Mouse (Mus musculus) heart, embryonic 11.5 days (tissue): ENCODE measurements at regions not wholly inside any gene's neighbourhood (a gene's known extent, or its start where the extent isn't known, plus 50 kb on each side); places are given as distances from the start of the nearest gene placed in this dataset.

Experiments
- ATAC-seq: fragments of 200-750 bp; cut with Nextera tagmentation; replicated peaks from 2 replicates; pipeline ENCODE4 v1.8.0; 2017; ENCODE audit warnings: moderate library complexity; ENCODE audit not compliant: insufficient number of reproducible peaks, low FRiP score, low TSS enrichment
- H3K27ac ChIP-seq: fragments of 300-500 bp; sonication (generic); 2 replicates; pipeline ENCODE4 v1.5.1; 2014; ENCODE audit warnings: mild to moderate bottlenecking, low read depth, low read length
- H3K27me3 ChIP-seq: fragments of 300-500 bp; sonication (generic); 2 replicates; pipeline ENCODE4 v1.6.1; 2014; ENCODE audit warnings: mild to moderate bottlenecking, low read length, mixed read lengths; ENCODE audit not compliant: control insufficient read depth, insufficient read depth
- H3K36me3 ChIP-seq: fragments of 300-500 bp; sonication (generic); 2 replicates; pipeline ENCODE4 v1.6.1; 2014; ENCODE audit warnings: mild to moderate bottlenecking, low read length, moderate library complexity, mixed read lengths; ENCODE audit not compliant: control insufficient read depth, insufficient read depth
- H3K4me1 ChIP-seq: fragments of 300-500 bp; sonication (generic); 2 replicates; pipeline ENCODE4 v1.6.1; 2014; ENCODE audit warnings: low read length; ENCODE audit not compliant: control insufficient read depth, insufficient read depth
- H3K4me2 ChIP-seq: fragments of 300-500 bp; sonication (generic); 2 replicates; pipeline ENCODE4 v1.6.1; 2014; ENCODE audit warnings: mild to moderate bottlenecking, moderate library complexity
- H3K4me3 ChIP-seq: fragments of 300-500 bp; sonication (generic); 2 replicates; pipeline ENCODE4 v1.5.1; 2014; ENCODE audit warnings: low read depth, low read length
- H3K9ac ChIP-seq: fragments of 300-500 bp; sonication (generic); 2 replicates; pipeline ENCODE4 v1.6.1; 2014; ENCODE audit warnings: mild to moderate bottlenecking, low read depth, low read length, moderate library complexity
- H3K9me3 ChIP-seq: fragments of 300-500 bp; sonication (generic); replicated peaks from 2 replicates; pipeline ENCODE4 v1.6.1; 2016; ENCODE audit warnings: low read length; ENCODE audit not compliant: control insufficient read depth
- WGBS: fragments of 180-500 bp; shearing (Covaris S2); extraction: QIAGEN DNeasy Blood & Tissue Kit; methylation state at CpG from one replicate; pipeline ENCODE4 v1.1.7; 2014; ENCODE audit not compliant: insufficient replicate concordance; 5-methylcytosine and 5-hydroxymethylcytosine counted together

GRCm38 (mm10) chr4:152788431-152788830 is 310.8 kb upstream of the Kcnab2 start:
- Histone ChIP-seq H3K27ac (no peak overlapping the region), H3K9ac (no peak overlapping the region), H3K4me2 (no peak overlapping the region), H3K9me3 (peaks cover 5% of the 10 kb centered on the region), H3K36me3 (no peaks in the 10 kb centered on the region), H3K4me1 (no peaks in the 10 kb centered on the region), H3K4me3 (no peak overlapping the region), H3K27me3 (no peaks in the 10 kb centered on the region)
- no peak for ATAC-seq
- whole genome bisulfite sequencing: 79% methylated on average over 7 of the region's 7 CpGs

DNA sequence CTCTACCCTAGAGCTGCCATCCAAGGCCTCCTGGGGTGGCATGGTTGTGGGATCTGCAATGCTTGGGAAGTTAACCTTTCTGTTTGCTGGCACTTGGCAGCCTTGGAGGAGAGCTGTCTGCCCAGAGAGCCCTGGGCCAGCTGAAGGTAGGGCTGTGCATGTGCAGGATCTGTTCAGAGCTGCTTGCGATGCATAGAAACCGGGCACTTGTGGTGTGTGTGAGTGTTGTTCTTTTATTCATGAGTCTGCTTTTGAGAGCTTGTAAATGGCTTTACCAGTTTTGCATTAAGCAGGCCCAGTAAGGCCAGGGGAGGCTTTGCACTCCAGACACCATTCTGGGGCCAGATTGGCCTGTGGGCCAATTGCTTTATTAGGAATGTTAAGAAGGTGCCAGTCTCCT is 307.3 kb upstream of the Kcnab2 start:
- no peak overlapping the region for H3K9ac ChIP-seq
- WGBS: 86% methylated on average over 2 of the region's 2 CpGs

DNA sequence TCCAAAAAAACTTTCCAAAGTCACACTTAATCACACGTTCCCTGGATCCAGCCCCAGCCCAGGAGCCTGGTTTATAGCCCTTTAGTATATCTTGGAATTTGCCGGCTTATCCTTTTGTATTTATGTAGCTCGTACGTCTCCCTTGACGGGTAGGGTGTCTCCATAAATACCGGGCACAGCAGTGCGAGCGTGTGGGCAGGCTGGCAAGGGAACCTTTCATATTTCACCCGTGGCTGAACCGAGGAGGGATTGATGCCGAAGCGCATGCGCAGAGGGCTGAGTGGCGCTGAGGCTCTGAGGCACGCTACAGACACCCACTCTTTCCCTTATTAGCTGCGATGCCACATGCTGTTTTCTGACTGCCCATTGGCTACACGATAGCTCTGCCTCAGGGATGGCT is 301.9 kb upstream of the Kcnab2 start:
- WGBS: 83% methylated on average over 17 of the region's 17 CpGs
- Histone ChIP-seq H3K4me3 (no peak overlapping the region), H3K4me1 (no peaks in the 10 kb centered on the region), H3K4me2 (no peak overlapping the region), H3K9me3 (no peaks in the 10 kb centered on the region), H3K9ac (no peak overlapping the region), H3K36me3 (no peaks in the 10 kb centered on the region), H3K27me3 (no peaks in the 10 kb centered on the region), H3K27ac (no peak overlapping the region)
- ATAC-seq: no peak

More for the DNA sequence above, 307.3 kb upstream of the Kcnab2 start:
- Histone ChIP-seq H3K36me3 (no peaks in the 10 kb centered on the region), H3K9me3 (no peaks in the 10 kb centered on the region; the same call in 1 of the 2 replicates), H3K4me3 (no peak overlapping the region), H3K27me3 (no peaks in the 10 kb centered on the region), H3K27ac (no peak overlapping the region), H3K4me1 (no peaks in the 10 kb centered on the region), H3K4me2 (no peak overlapping the region)
- no peak for ATAC-seq

DNA sequence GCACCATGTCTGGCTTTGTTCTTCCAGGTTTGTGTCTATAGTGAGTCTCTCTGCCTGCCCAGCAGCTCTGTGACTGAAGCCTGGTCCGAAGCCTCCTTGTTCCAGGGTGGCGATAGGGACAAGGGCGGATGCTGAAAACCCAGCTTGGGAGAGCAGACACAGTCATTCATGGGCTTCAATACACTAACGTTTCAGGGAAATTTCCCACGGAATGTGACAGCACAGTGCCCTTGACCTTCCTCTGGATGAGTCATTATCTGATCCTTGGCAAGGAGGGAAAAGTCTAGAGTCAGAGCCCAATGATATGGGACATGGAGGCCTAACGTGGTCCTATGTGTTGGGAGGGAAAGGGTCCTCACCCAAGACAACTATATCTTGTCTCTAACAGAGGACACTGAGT is 298.1 kb upstream of the Kcnab2 start:
- ATAC-seq: no peak
- H3K27ac ChIP-seq: no peak overlapping the region
- H3K4me2 ChIP-seq: no peak overlapping the region
- H3K9me3 ChIP-seq: no peaks in the 10 kb centered on the region
- H3K9ac ChIP-seq: no peak overlapping the region
- 71% methylated on average over 6 of the region's 6 CpGs for WGBS
- no peaks in the 10 kb centered on the region for H3K27me3 ChIP-seq
- H3K36me3 ChIP-seq: no peaks in the 10 kb centered on the region
- no peaks in the 10 kb centered on the region for H3K4me1 ChIP-seq
- no peak overlapping the region for H3K4me3 ChIP-seq

DNA sequence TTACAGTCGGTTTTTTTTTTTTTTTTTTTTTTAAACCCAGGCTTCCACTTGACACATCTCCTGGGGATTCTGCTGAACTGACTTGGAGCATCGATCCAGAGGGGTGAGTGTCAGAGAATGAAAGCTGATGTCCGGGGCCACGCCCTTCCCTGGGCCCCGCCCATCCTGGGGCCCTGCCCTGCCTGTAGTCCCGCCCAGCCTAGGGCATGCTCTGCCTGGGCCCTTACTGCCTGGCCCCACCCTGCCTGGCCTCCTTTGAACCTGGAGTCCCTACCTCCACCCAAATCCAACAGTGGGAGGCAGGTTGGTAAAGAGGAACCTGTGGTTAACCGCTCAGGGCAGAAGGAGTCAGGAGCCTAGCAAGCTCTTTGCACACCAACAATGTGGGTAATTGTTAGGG is 293.7 kb upstream of the Kcnab2 start:
- Histone ChIP-seq H3K9me3 (peaks cover 6% of the 10 kb centered on the region; the same call in 1 of the 2 replicates), H3K27ac (no peak overlapping the region), H3K4me1 (no peaks in the 10 kb centered on the region), H3K4me3 (no peak overlapping the region), H3K9ac (no peak overlapping the region), H3K27me3 (no peaks in the 10 kb centered on the region), H3K36me3 (no peaks in the 10 kb centered on the region), H3K4me2 (no peak overlapping the region)
- ATAC-seq: no peak; the same call in 1 of the 2 replicates
- 78% methylated on average over 7 of the region's 7 CpGs for WGBS

DNA sequence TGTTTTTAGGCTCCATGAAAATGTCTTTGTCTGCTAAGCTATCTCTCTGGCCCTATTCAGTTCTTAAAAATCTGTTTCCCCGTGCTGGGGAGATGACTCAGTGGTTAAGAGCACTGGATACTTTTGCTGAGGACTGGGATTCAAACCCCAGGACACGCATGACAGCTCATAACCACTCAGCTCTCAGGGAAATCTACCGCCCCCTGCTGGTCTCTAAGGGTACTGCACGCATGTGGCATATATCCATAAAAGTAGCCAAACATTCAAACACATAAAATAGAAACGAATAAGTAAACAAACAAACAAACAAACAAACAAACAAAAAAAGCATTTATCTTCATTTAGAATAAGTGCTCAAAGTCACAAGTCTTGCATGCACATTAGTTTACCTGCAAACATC is 289.7 kb upstream of the Kcnab2 start:
- 74% methylated on average over 5 of the region's 5 CpGs for WGBS
- Histone ChIP-seq H3K4me1 (no peaks in the 10 kb centered on the region), H3K36me3 (no peaks in the 10 kb centered on the region), H3K4me3 (no peak overlapping the region), H3K27ac (no peak overlapping the region), H3K9me3 (peaks cover 11% of the 10 kb centered on the region; the same call in 1 of the 2 replicates), H3K4me2 (no peak overlapping the region), H3K9ac (no peak overlapping the region), H3K27me3 (no peaks in the 10 kb centered on the region)
- no peak for ATAC-seq

DNA sequence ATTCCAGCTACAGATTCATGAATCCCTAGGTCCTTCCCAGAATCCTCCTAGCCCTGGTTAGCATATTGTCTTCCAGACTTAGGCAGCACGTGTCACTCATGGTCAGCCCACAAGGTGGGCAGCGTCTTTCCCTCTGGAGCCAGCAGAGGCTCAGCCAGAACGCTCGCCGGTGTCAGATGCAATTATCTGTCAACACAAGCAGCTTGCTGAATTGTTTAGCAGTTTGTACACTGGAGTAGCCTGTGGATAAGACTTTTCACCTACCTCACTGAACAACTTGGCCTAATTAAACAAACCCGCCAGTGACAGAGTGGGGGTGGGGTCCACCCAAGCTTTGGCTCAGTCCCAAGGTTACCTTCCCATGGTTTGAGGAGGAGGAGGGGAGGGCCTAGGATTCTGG is 285.4 kb upstream of the Kcnab2 start:
- H3K27ac ChIP-seq: no peak overlapping the region
- no peaks in the 10 kb centered on the region for H3K4me1 ChIP-seq
- no peak overlapping the region for H3K4me2 ChIP-seq
- H3K9me3 ChIP-seq: peaks cover 11% of the 10 kb centered on the region; the same call in 1 of the 2 replicates
- no peak for ATAC-seq
- 49% methylated on average over 6 of the region's 6 CpGs for WGBS
- H3K9ac ChIP-seq: no peak overlapping the region
- H3K36me3 ChIP-seq: no peaks in the 10 kb centered on the region
- no peak overlapping the region for H3K4me3 ChIP-seq
- no peaks in the 10 kb centered on the region for H3K27me3 ChIP-seq

DNA sequence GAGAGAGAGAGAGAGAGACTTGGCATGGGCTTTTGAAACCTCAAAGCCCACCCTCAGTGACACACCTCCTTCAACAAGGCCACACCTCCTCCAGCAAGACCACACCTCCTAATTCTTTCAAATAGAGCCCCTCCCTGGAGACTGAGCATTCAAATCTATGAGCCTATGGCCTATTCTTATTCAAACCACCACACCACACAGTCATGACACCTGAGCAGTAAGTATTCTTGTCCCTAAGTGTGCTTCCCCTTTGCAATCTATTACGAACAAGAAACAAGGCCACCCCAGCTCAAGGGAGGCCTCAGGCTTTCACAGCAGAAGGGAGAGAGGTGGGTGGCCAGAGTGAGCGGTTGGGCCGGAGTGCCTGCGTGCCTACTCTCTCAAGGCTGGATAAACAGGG is 284.9 kb upstream of the Kcnab2 start:
- H3K9me3 ChIP-seq: peaks cover 8% of the 10 kb centered on the region; the same call in 1 of the 2 replicates
- 83% methylated on average over 4 of the region's 4 CpGs for WGBS
- no peak overlapping the region for H3K4me3 ChIP-seq
- no peaks in the 10 kb centered on the region for H3K4me1 ChIP-seq
- no peak for ATAC-seq
- no peak overlapping the region for H3K9ac ChIP-seq
- no peaks in the 10 kb centered on the region for H3K27me3 ChIP-seq
- H3K36me3 ChIP-seq: no peaks in the 10 kb centered on the region
- H3K4me2 ChIP-seq: no peak overlapping the region
- H3K27ac ChIP-seq: no peak overlapping the region

DNA sequence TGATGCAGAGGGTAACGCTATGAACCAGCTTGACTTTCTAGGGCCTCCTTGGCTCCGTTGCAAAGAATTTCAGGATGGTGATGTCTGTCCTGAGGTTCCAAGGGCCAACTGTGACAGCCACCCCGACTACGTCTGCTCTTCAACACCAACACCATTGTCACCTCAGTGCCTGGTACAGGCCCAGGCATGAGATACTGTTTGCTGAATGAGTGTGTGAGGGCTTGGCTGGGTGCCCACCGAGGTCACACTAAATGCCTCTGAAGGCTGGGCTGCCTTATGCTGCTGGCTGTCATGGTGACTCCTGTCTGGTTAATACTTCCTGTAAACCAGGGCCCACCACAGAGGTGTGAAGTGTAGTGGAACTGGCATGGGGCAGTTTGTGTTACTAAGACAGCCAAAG is 279.5 kb upstream of the Kcnab2 start:
- Histone ChIP-seq H3K9me3 (no peaks in the 10 kb centered on the region), H3K27me3 (no peaks in the 10 kb centered on the region), H3K36me3 (no peaks in the 10 kb centered on the region), H3K9ac (no peak overlapping the region), H3K27ac (no peak overlapping the region), H3K4me3 (no peak overlapping the region), H3K4me2 (no peak overlapping the region), H3K4me1 (no peaks in the 10 kb centered on the region)
- no peak for ATAC-seq
- WGBS: 76% methylated on average over 5 of the region's 5 CpGs
